Mouse (Mus musculus): ENCODE data around the gene Snrk.

GRCm38 (mm10) chr9:122069560-122070174, 47.4 kb upstream of the Snrk start:
- TF ChIP-seq CTCF (IDR thresholded peaks at IDR 0.05 in 2 of 3, conservative IDR thresholded peaks at IDR 0.05 in 1 of 3; ENCODE audit: control insufficient read depth in 1 of 3, insufficient read depth in 1 of 3, low read depth in 2 of 3, low read length in 3 of 3, poor library complexity in 1 of 3, severe bottlenecking in 1 of 3) (no peak), E2F4 (IDR thresholded peaks at IDR 0.05; ENCODE audit: borderline replicate concordance, low read depth, low read length) (no peak), MAZ (IDR thresholded peaks at IDR 0.05; ENCODE audit: low read depth, low read length) (no peak), NELFE (IDR thresholded peaks at IDR 0.05; ENCODE audit: low read depth, low read length) (no peak), TCF12 (IDR thresholded peaks at IDR 0.05; ENCODE audit: low read depth, low read length) (no peak), USF1 (IDR thresholded peaks at IDR 0.05; ENCODE audit: low read depth, low read length) (no peak), MEF2A (IDR thresholded peaks at IDR 0.05; ENCODE audit: extremely low read depth, insufficient replicate concordance, low read depth, low read length, poor library complexity, severe bottlenecking) (no peak)
